Mouse (Mus musculus): ENCODE measurements at regions not wholly inside any gene's neighbourhood (a gene's known extent, or its start where the extent isn't known, plus 50 kb on each side); places are given as distances from the start of the nearest gene placed in this dataset.
A peak's percentile ranks its signal among the peaks of the same experiment; 100 is the strongest.

- DNase-seq = no peak
These were observed 379.8 kb downstream of the Kcnj2 start for GRCm38 (mm10) chr11:111445764-111446163.

- no peak for DNase-seq
These were observed 385.0 kb downstream of the Kcnj2 start for GRCm38 (mm10) chr11:111450811-111451494.

- DNase-seq = no peak
These were observed 394.1 kb downstream of the Kcnj2 start for GRCm38 (mm10) chr11:111460046-111460445.

- DNase-seq = no peak
These were observed 419.0 kb downstream of the Kcnj2 start for GRCm38 (mm10) chr11:111484981-111485380.

GRCm38 (mm10) chr11:111512471-111512870 is 446.5 kb downstream of the Kcnj2 start:
- peak; percentile 4 for DNase-seq

- peak; percentile 16 for DNase-seq
These were observed 456.8 kb downstream of the Kcnj2 start for GRCm38 (mm10) chr11:111522716-111523115.

- DNase-seq = peak; percentile 9
These were observed 457.5 kb downstream of the Kcnj2 start for GRCm38 (mm10) chr11:111523465-111523864.

- DNase-seq = no peak
These were observed 460.2 kb downstream of the Kcnj2 start for GRCm38 (mm10) chr11:111526010-111526742.

- no peak for DNase-seq
These were observed 463.6 kb downstream of the Kcnj2 start for GRCm38 (mm10) chr11:111529591-111529990.

- DNase-seq = no peak
These were observed 464.9 kb downstream of the Kcnj2 start for GRCm38 (mm10) chr11:111530912-111531311.

GRCm38 (mm10) chr11:111532457-111532856 is 466.5 kb downstream of the Kcnj2 start:
- DNase-seq = no peak

GRCm38 (mm10) chr11:111536040-111536836 is 470.3 kb downstream of the Kcnj2 start:
- DNase-seq = peak; percentile 13

- DNase-seq = peak; percentile 24
These were observed 471.7 kb downstream of the Kcnj2 start for GRCm38 (mm10) chr11:111537654-111538053.

GRCm38 (mm10) chr11:111539960-111540359 is 474.0 kb downstream of the Kcnj2 start:
- DNase-seq = no peak

GRCm38 (mm10) chr11:111545291-111545690 is 479.3 kb downstream of the Kcnj2 start:
- no peak for DNase-seq

GRCm38 (mm10) chr11:111555131-111555530 is 489.2 kb downstream of the Kcnj2 start:
- no peak for DNase-seq

GRCm38 (mm10) chr11:111555615-111556014 is 489.7 kb downstream of the Kcnj2 start:
- no peak for DNase-seq

GRCm38 (mm10) chr11:111558302-111559140 is 492.6 kb downstream of the Kcnj2 start:
- DNase-seq = no peak

- no peak for DNase-seq
These were observed 497.2 kb downstream of the Kcnj2 start for GRCm38 (mm10) chr11:111563171-111563570.

- DNase-seq = no peak
These were observed 502.1 kb downstream of the Kcnj2 start for GRCm38 (mm10) chr11:111568041-111568440.

GRCm38 (mm10) chr11:111568876-111569275 is 502.9 kb downstream of the Kcnj2 start:
- DNase-seq = no peak

- DNase-seq = no peak
These were observed 511.9 kb downstream of the Kcnj2 start for GRCm38 (mm10) chr11:111577883-111578282.

GRCm38 (mm10) chr11:111582980-111583379 is 517.0 kb downstream of the Kcnj2 start:
- no peak for DNase-seq
